Mouse (Mus musculus) frontal cortex, postnatal 10 days (tissue): ENCODE data around the gene Sufu.

Experiments
- DNase-seq, 2 experiments: peaks; one replicate each; pipeline ENCODE4 v3.0.0; 2022; ENCODE audit warnings: low spot score in 2 of 2, mixed read lengths in 1 of 2

Gene Sufu

GRCm38 (mm10) chr19:46396686-46397435 is at the start of gene Sufu:
TSS of gene Sufu (plus strand) at chr19:46396896.
- peak; percentile 97 to 98 for DNase-seq

GRCm38 (mm10) chr19:46347146-46347545 is 49.5 kb upstream of the Sufu start:
- DNase-seq = no peak

- no peak for DNase-seq
These were observed 48.6 kb upstream of the Sufu start for GRCm38 (mm10) chr19:46347936-46348668.

DNA sequence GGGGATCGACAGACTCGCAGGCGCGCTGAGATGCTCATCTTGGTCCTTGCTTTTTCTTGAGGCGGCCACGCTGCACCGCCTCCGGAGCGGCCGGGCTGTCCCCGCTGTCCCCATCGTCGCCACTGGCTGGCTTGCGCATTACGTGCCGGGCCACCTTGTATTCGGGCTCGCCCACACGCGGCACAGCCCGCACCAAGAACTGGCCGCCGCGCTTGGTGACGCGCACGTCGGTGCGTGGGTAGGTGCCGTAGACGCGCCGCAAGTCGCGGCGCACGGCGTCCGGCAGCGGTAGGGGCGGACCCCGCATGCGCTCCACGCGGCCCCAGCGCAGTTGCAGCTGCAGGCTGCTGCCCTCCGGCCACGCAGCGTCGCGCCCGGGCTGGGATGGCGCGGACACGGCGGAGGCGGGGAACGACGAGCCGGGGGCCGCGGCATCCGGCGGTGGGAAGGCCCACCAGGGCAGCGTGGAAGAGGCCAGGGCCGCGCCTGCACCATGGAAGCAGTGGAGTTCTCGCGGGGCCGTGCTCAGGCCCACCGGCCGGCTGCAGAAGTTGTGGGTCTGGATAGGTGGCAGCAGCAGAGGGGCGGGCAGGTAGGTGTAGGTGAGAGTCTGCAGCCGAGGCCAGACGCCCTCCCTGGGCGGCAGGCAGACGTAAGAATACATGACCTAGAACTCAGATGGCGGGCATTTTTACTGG is 47.8 kb upstream of the Sufu start:
- DNase-seq = peak; percentile 84 to 87

DNA sequence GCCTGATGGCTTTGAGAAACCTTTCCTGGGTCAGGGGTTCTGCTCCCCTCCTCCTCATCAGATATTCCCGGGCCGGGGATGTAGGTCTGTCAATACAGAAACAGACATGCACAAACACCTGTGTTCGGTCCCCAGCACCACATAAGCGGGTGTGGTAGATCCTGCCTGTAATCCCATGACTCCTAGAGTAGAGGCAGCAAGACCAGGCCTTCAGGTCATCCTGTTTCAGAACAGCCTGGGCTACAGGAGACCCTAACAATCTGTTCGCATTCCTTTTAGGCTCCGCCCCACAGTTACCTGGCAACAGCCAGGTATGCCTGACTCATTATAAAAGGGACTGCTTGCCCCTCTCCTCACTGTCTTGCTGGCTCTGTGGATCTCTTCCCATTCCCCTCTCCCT is 47.1 kb upstream of the Sufu start:
- no peak for DNase-seq

DNA sequence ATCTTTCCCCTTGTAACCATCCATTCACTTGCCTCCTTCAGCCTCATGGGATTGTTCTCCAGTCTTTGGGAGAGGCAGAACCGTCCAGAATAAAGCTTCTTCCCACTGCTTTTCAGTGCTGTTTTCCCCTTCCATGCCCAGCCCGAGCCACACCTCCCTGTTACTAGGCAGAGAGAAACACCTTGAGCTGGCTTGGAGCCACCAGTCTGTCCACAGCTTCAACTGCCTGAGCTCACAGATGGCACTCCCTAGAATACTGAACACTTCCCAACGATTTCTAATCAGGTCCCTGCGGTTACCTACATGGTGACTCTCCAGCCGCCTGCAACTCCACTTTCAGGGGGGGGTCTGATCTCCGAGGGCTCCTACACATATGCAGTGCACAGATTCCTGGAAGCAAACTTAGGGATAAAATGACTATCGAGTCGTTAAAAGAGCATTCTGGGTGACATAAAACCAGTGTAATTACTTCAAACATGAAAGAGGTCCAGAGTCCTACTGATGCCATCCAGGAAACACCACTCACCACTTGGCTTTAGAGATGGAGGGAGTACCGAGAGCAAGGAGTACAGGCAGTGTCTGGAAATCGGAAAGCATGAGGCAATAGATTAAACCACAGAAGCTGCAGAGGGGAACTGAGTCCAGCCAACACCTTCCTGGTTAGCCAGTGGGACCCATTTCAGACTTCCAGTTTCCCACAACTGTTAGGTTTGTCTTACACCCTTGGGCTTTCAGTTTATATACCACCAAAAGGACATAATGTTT is 46.3 kb upstream of the Sufu start, which contains the start of gene 2310034G01Rik:
TSS of gene 2310034G01Rik (minus strand) at position 135 of the 765 bp plus-strand sequence.
- DNase-seq = no peak

GRCm38 (mm10) chr19:46356701-46357138 is 40.0 kb upstream of the Sufu start:
- peak; percentile 88 for DNase-seq

- no peak for DNase-seq
These were observed 39.1 kb upstream of the Sufu start for GRCm38 (mm10) chr19:46357344-46358280.

DNA sequence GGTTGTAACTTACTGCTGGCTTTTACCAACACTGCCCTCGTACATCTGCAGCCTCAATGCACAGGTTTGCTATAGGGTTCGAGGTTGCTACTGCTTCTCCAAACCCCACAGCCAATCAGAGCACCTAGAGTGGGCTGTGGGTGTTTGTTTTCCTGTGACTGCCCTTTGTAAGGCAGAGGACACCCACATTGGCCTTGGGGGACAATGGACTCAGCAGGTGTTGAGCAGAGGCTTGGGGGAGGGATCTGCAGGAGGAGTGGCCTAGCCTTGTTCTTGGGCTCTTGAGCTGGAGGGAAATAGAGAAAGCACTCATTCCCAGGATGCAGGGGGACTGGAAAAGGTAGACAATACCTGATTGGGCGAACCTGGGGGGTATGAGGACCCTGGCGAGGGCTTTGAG is 38.3 kb upstream of the Sufu start:
- DNase-seq = no peak

- DNase-seq = no peak
These were observed 34.6 kb upstream of the Sufu start for GRCm38 (mm10) chr19:46362104-46362503.

DNA sequence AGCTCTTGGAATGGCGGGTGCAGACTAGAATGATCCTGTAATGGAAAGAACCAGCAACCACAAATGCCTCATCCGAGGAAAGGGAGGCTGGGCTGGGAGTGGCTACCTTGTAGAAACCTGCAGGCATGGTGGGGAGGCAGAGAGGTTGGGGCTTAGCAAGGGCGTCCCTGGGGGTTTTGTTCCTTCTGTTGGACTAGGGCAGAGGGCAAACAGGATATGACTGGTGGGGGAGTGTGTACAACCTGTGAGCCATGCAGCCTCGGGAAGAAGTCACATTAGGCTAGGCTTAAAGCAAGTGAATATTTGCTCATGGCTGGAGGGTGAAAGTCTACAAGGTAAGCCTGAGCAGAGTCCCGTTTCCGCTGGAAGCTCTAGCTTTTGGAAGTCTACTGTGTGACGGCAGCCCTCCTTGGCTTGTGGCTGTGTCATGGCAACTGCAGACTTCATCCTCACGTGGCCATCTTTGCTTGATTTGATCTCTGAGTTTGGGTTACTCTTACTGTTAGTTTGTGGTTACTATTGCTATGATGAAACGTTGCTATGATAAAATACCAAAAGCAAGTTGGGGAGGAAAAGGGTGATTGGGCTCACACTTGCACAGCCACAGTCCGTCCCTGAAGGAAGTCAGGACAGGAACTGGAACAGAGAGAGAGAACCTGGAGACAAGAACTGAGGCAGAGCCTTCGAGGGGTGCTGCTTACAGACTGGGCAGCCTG is 33.2 kb upstream of the Sufu start:
- DNase-seq = no peak

DNA sequence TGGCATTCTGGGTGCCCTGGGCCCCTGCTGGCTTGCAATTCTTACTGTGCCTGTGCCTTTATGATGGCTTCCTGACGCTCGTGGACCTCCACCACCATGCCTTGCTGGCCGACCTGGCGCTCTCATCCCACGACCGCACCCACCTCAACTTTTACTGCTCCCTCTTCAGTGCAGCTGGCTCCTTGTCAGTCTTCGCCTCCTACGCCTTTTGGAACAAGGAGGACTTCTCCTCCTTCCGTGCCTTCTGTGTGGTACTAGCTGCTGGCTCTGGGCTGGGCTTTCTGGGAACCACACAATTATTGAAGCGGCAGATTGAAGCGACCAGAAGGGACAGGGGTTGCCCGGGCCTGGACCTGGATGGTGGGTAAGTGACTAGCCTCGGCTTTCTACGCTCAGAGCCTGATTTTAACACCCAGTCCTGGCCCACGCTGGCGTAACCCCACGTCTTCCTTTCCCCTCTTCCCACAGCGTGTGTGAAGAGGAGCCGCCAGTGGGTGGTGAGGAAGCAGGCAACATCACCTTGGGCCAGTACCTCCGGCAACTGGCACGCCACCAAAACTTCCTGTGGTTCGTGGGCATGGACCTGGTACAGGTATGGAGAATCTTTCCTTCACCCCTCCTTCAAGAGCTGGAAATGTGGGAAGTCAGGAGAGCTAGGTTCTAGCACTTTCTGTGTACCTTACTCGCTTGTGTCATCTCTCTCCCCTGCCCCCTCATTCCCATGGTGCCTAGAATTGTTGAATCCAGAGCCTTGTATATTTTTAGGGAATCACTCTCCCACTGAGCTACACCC is 28.7 kb upstream of the Sufu start:
- no peak for DNase-seq

- peak in 1 of 2 experiments; percentile 52 for DNase-seq
These were observed 27.5 kb upstream of the Sufu start for GRCm38 (mm10) chr19:46369204-46369603.

GRCm38 (mm10) chr19:46374477-46375088 is 22.1 kb upstream of the Sufu start:
- DNase-seq = no peak

GRCm38 (mm10) chr19:46375489-46375888 is 21.2 kb upstream of the Sufu start:
- DNase-seq = peak in 1 of 2 experiments; percentile 31

- DNase-seq = no peak
These were observed 20.8 kb upstream of the Sufu start for GRCm38 (mm10) chr19:46375891-46376290.

- no peak for DNase-seq
These were observed 14.4 kb upstream of the Sufu start for GRCm38 (mm10) chr19:46382275-46382674.

- DNase-seq = no peak
These were observed 6.8 kb upstream of the Sufu start for GRCm38 (mm10) chr19:46389872-46390271.

GRCm38 (mm10) chr19:46392018-46392417 is 4.7 kb upstream of the Sufu start:
- DNase-seq = no peak
